Mouse (Mus musculus) limb, embryonic 14.5 days (tissue): Measurements from ENCODE around the gene Tmem114. TPM values are rescaled to one million over a fixed set of nuclear protein-coding genes. Genes with fewer than 3 reads are reported as not detected.

Source experiments
- ATAC-seq: fragments of 200-750 bp; cut with Nextera tagmentation; 2 replicates; pipeline ENCODE4 v1.8.0; 2017; ENCODE audit warnings: low read depth, moderate number of reproducible peaks, moderate TSS enrichment; ENCODE audit not compliant: low FRiP score
- DNase-seq: peaks from one replicate; pipeline ENCODE4 v3.0.0-alpha.2; 2015; ENCODE audit warnings: low spot score
- H3K27ac ChIP-seq: fragments of 300-500 bp; sonication (generic); replicated peaks from 2 replicates; pipeline ENCODE4 v1.5.1; 2014; ENCODE audit warnings: low read depth, mild to moderate bottlenecking, low read length, moderate library complexity, mixed read lengths
- H3K27me3 ChIP-seq: fragments of 300-500 bp; sonication (generic); 2 replicates; pipeline ENCODE4 v1.6.1; 2014; ENCODE audit warnings: low read length, mixed read lengths; ENCODE audit not compliant: control insufficient read depth, insufficient read depth
- H3K36me3 ChIP-seq: fragments of 300-500 bp; sonication (generic); 2 replicates; pipeline ENCODE4 v1.6.1; 2014; ENCODE audit warnings: mild to moderate bottlenecking, low read length, moderate library complexity, mixed read lengths; ENCODE audit not compliant: control insufficient read depth, insufficient read depth
- H3K4me1 ChIP-seq: fragments of 300-500 bp; sonication (generic); 2 replicates; pipeline ENCODE4 v1.6.1; 2014; ENCODE audit warnings: antibody characterized with exemption, low read length, mixed read lengths; ENCODE audit not compliant: control insufficient read depth, insufficient read depth
- H3K4me2 ChIP-seq: fragments of 300-500 bp; sonication (generic); replicated peaks from 2 replicates; pipeline ENCODE4 v1.6.1; 2014; ENCODE audit warnings: low read depth, mild to moderate bottlenecking, low read length, moderate library complexity; ENCODE audit not compliant: severe bottlenecking
- H3K4me3 ChIP-seq: fragments of 300-500 bp; sonication (generic); replicated peaks from 2 replicates; pipeline ENCODE4 v1.5.1; 2014; ENCODE audit warnings: low read length
- H3K9ac ChIP-seq: fragments of 300-500 bp; sonication (generic); 2 replicates; pipeline ENCODE4 v1.6.1; 2014; ENCODE audit warnings: mild to moderate bottlenecking, low read depth, low read length, moderate library complexity; ENCODE audit not compliant: severe bottlenecking
- H3K9me3 ChIP-seq: fragments of 300-500 bp; sonication (generic); 2 replicates; pipeline ENCODE4 v1.6.1; 2016; ENCODE audit warnings: low read length; ENCODE audit not compliant: control insufficient read depth
- POLR2A ChIP-seq: fragments of 200-500 bp; IDR thresholded peaks from 2 replicates; pipeline ENCODE4 v1.8.0; 2012; ENCODE audit warnings: inconsistent platforms, mild to moderate bottlenecking, moderate library complexity, borderline replicate concordance; ENCODE audit not compliant: insufficient read depth, insufficient read length; ENCODE audit errors: extremely low read depth
- WGBS: fragments of 180-500 bp; shearing (Covaris S2); extraction: QIAGEN DNeasy Blood & Tissue Kit; methylation state at CpG from one replicate; pipeline ENCODE4 v1.1.7; 2014; 5-methylcytosine and 5-hydroxymethylcytosine counted together
- polyA plus RNA-seq, 2 experiments: library from polyadenylated mRNA; depleted of rRNA in 1 of 2; stranded (reverse) in 1 of 2; unstranded in 1 of 2; fragments of >200 nt; fragmentation: Nextera tagmentation in 1 of 2; extraction: Ambion mirVana in 1 of 2; gene quantifications; 2 replicates each; pipeline versions ENCODE4 v1.2.1 to v1.2.3; 2012 to 2014

Gene Tmem114
- polyA plus RNA-seq, 2 experiments, result 0.15 TPM; not detected in 1

DNA sequence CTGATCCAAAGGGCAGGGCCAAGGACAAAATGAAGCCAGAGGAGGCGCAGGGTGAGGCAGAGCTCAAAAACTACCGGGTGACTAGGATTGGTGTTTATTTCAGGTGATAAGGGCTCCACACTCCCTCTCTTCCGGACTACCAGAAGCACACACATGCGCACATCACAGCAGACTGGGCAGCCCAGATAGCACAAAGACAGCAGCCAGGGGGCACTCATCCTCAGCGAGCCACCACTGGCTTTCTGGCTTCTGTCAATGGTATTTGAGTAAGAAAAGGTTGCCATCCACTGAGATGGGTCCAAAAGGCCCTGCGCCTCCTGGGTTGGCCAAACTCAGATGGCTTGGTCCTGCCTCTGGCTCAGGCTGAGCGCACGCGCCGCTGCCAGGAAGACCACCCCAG is 15.7 kb downstream of the Tmem114 start:
- TF ChIP-seq POLR2A, result no peak
- WGBS, result 34% methylated on average over 10 of the region's 10 CpGs
- H3K9me3 ChIP-seq, result no peaks in the 10 kb centered on the region
- DNase-seq (peak; percentile 9), ATAC-seq (no peak)
- H3K4me3 ChIP-seq, result no peak overlapping the region
- no peaks in the 10 kb centered on the region for H3K36me3 ChIP-seq
- H3K9ac ChIP-seq, result 0 out of 2 replicates have a peak overlapping the region, but pooled peaks have one; percentile 12
- H3K4me1 ChIP-seq, result no peaks in the 10 kb centered on the region
- H3K4me2 ChIP-seq, result no peak overlapping the region
- no peaks in the 10 kb centered on the region for H3K27me3 ChIP-seq
- no peak overlapping the region for H3K27ac ChIP-seq

DNA sequence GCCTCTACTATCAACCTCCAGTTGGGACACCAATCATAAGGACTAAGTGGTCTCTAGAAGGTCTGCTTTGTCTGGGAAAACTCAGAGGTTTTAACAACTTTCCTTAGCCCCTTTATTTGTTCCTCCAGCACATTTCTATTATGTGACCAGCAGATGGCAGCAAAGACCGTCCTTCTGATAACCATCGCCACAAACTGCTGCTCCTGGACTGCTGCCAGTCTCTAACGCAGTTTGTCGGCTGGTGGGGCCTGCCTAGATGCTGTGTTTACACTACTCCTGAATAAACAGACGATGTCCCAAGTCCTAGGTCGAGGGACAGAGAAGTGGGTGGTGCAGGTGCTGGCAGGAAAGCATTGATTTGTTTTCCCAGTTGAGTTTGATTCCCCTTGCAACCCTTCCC is 18.2 kb downstream of the Tmem114 start:
- Histone ChIP-seq H3K9me3 (no peaks in the 10 kb centered on the region), H3K36me3 (no peaks in the 10 kb centered on the region), H3K27me3 (no peaks in the 10 kb centered on the region), H3K9ac (no peak overlapping the region), H3K27ac (no peak overlapping the region), H3K4me3 (no peak overlapping the region), H3K4me2 (no peak overlapping the region), H3K4me1 (no peaks in the 10 kb centered on the region)
- DNase-seq, result peak; percentile 92
- WGBS, result under 1% methylated on average over 6 of the region's 6 CpGs
- TF ChIP-seq POLR2A, result no peak
- ATAC-seq, result peak; percentile 24; the same call in 1 of the 2 replicates

DNA sequence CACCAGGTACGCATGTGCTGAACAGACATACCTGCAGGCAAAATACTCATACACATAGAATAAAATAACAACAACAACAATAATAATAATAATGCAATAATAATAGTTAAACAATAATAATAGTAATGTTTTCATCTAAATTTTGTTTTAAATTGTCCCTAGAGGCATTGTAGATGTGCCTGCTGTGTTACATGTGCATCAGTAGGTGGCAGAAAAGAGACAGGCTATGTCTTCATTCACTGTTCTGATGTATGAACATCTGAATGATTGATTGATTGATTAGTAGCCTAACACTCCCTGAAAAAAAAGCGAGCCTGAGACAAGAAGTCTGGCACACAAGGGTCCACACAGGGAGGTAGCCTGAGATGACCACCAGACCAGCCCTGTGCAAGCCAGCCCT is 22.3 kb downstream of the Tmem114 start:
- H3K9me3 ChIP-seq, result no peaks in the 10 kb centered on the region
- H3K36me3 ChIP-seq, result no peaks in the 10 kb centered on the region
- H3K4me2 ChIP-seq, result no peak overlapping the region
- H3K4me3 ChIP-seq, result no peak overlapping the region
- DNase-seq, result no peak
- no peaks in the 10 kb centered on the region for H3K4me1 ChIP-seq
- H3K27me3 ChIP-seq, result no peaks in the 10 kb centered on the region
- H3K9ac ChIP-seq, result no peak overlapping the region
- H3K27ac ChIP-seq, result no peak overlapping the region
- WGBS, result 88% methylated on average over 2 of the region's 2 CpGs
- no peak for ATAC-seq
- TF ChIP-seq POLR2A, result no peak

DNA sequence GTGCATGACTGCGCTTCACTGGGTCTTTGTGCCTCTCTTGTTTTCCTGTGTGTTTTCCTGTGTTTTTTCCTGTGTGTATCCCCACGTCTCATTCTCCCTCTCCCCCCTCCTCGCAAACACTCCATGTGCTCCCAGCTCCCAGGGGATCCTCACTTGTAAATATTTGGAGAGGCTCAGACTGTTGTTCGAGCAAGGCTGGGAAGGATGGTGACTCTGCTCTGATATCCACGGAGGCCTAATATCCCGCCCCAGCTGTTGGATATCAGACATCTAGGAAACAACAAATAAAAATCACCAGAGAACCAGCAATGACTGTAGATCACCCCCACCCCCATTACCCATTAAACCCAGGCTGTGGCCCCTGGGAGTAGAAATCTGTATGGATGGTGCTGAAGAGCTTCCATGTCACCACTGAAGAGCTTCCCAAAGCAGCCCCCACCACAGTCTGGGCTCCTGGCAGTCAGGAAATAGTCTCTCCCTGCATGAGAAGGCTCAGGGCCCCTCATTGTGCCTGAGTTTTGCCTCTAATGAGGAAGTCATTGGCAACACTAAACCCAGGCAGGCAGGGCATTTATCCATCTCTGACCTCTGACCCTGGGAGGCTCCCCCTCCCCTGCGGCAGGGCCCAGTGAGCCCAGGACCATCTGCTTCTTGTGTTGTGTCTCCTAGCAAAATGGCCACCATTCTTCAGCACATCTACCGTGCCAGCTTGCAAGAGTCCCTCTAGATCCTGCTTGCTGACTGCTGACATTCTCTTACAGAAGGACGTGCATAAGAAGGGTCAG is 23.6 kb downstream of the Tmem114 start:
- TF ChIP-seq POLR2A, result no peak
- H3K36me3 ChIP-seq, result no peaks in the 10 kb centered on the region
- H3K4me3 ChIP-seq, result no peak overlapping the region
- DNase-seq (no peak), ATAC-seq (no peak)
- no peaks in the 10 kb centered on the region for H3K27me3 ChIP-seq
- 60% methylated on average over 9 of the region's 9 CpGs for WGBS
- H3K4me1 ChIP-seq, result no peaks in the 10 kb centered on the region
- no peak overlapping the region for H3K4me2 ChIP-seq
- H3K9ac ChIP-seq, result no peak overlapping the region
- H3K27ac ChIP-seq, result no peak overlapping the region
- H3K9me3 ChIP-seq, result no peaks in the 10 kb centered on the region

DNA sequence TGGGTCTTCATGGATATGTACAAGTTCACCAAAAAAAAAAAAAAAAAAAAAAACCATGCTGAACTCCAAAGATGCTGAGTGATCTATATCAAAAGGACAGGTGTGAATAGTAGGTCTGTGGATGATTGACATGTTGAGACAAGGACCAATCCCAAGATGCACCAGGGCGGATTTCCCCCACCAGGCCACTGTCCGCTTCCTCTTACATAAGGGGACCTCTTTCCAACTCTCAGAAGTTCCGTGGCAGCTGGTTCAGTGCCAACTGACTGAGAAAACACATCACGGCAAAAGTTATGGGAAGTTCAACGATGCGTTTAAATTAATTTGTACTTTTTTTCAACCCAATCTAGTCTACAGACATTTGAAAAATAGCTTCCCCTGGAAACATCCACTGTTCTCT is 25.1 kb downstream of the Tmem114 start:
- no peak overlapping the region for H3K4me2 ChIP-seq
- no peak for TF ChIP-seq POLR2A
- H3K36me3 ChIP-seq, result no peaks in the 10 kb centered on the region
- H3K9me3 ChIP-seq, result no peaks in the 10 kb centered on the region
- 77% methylated on average over 6 of the region's 6 CpGs for WGBS
- DNase-seq (no peak), ATAC-seq (no peak)
- no peaks in the 10 kb centered on the region for H3K27me3 ChIP-seq
- no peaks in the 10 kb centered on the region for H3K4me1 ChIP-seq
- H3K27ac ChIP-seq, result no peak overlapping the region
- H3K4me3 ChIP-seq, result no peak overlapping the region
- H3K9ac ChIP-seq, result no peak overlapping the region

DNA sequence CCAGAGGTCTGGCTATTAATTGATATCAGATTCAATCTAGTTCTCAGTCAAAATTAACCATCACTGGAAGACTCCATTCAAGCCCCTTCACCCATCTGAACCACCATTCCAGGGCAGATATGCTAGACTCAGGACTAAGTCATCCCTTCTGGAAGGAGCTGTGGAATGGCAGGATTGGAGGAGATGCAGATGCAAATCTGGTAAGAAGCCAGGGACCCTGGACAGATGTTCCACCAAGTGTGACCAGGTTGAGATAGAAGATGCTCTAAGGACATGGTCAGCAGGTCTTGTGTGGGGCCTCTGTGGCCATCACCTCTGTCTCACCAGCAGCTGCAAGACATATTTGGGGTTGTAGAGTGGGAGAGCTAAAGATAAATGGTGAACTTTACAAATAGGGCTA is 30.0 kb downstream of the Tmem114 start:
- H3K4me2 ChIP-seq, result no peak overlapping the region
- no peak for DNase-seq
- no peaks in the 10 kb centered on the region for H3K27me3 ChIP-seq
- no peaks in the 10 kb centered on the region for H3K36me3 ChIP-seq
- H3K9ac ChIP-seq, result no peak overlapping the region
- H3K4me1 ChIP-seq, result no peaks in the 10 kb centered on the region
- no peak overlapping the region for H3K27ac ChIP-seq
- no peaks in the 10 kb centered on the region for H3K9me3 ChIP-seq
- H3K4me3 ChIP-seq, result no peak overlapping the region
- ATAC-seq, result no peak
- no peak for TF ChIP-seq POLR2A
